Mouse (Mus musculus): ENCODE results near the gene Gm20388. TPM values are rescaled to one million over a fixed set of nuclear protein-coding genes. Genes with fewer than 3 reads are reported as not detected.

The Gm20388 gene
- polyA plus RNA-seq, 1 experiment from 2014 or later, result 5.5 TPM

DNA sequence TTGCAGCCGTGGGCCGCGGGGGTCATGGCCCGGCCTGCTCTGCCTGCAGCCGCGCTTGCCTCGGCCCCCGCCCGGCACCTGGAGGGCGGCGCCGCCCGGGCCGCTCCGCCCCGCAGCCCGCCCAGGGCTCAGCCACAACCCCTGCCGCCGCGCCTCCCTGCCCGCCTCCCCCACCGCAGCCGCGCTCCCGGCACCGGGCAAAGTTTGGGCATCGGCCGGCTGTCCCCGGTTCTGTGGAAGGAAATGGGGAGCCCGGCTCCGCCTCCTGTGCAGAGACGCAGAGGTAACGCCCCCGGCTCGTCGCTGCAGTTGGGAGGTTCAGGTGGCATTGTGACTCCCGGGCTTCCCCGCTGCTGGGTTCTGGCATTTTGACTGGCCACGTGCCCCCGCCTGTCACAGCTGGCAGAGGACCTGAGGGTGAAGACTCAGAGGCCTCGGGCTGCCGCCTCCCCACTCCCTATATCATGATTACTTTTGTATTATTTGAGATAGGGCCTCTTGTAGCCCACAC lies 723.7 kb downstream of the Gm20388 start:
- H3K9me3 ChIP-seq, result no peaks in the 10 kb centered on the region
- peak; percentile 36 for ATAC-seq (ENCODE audit: borderline replicate concordance, extremely low read depth, low FRiP score, low TSS enrichment)
- peaks cover 28% of the 10 kb centered on the region for H3K27me3 ChIP-seq
- peaks cover 21% of the 10 kb centered on the region for H3K4me1 ChIP-seq
- peak overlapping the region; percentile 59 for H3K4me3 ChIP-seq
- 1% methylated on average over 40 of the region's 42 CpGs for WGBS
- H3K9ac ChIP-seq, result peak overlapping the region; percentile 59
- no peak overlapping the region for H3K27ac ChIP-seq
- no peaks in the 10 kb centered on the region for H3K36me3 ChIP-seq
- H3K4me2 ChIP-seq, result peak overlapping the region; percentile 98

DNA sequence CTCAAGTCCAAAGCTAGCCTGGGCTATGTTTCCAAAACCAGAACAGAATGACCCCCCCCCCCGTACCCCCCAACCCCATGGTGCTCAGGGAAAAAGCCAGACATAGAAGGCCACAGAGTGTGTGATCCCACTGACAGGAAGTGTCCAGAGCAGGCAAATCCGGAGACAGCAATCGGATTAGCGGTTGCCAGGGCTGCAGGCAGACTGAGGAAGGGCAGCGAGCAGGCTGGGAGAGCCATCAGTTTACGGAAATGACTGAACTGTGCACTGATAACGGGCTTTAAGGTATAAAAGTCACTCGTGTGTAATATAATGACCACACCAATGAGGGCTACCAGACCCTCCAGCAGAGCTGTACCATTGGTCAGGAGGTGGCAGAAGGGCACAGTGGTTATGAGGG lies 730.6 kb downstream of the Gm20388 start:
- Histone ChIP-seq H3K4me2 (no peak overlapping the region), H3K36me3 (no peaks in the 10 kb centered on the region), H3K4me3 (no peak overlapping the region), H3K9me3 (no peaks in the 10 kb centered on the region), H3K9ac (no peak overlapping the region), H3K4me1 (0 out of 2 replicates have a peak, but pooled peaks cover 7% of the 10 kb centered on the region), H3K27me3 (no peaks in the 10 kb centered on the region), H3K27ac (no peak overlapping the region)
- 20% methylated on average over 8 of the region's 8 CpGs for WGBS
- ATAC-seq (ENCODE audit: borderline replicate concordance, extremely low read depth, low FRiP score, low TSS enrichment), result no peak

DNA sequence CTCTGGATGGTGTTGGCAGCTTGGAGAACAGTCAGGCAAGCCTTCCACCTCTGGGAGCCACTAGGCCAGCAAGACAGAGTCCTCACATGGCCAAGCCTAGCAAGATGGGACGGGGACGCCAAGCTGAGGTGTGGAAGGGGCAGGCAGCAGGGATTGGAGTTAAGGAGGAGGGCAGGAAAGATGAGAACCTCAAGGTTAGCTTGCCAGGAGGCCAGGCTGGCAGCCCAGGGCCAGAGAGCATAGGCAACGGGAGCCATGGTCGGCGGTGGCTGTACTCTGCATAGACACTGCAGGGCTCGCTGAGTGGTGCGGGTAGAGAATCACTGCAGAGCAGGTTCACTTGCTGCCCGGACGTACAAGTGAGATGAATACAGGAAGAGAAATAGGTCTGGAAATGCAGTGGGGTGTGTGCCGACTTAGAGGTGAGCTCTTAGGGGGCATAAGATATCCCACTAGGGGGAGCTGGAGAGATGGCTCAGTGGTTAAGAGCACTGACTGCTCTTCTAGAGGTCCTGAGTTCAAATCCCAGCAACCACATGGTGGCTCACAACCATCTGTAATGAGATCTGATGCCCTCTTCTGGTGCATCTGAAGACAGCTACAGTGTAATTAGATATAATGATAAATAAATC lies 731.5 kb downstream of the Gm20388 start:
- no peak overlapping the region for H3K4me3 ChIP-seq
- no peak overlapping the region for H3K27ac ChIP-seq
- no peaks in the 10 kb centered on the region for H3K36me3 ChIP-seq
- H3K4me1 ChIP-seq, result 0 out of 2 replicates have a peak, but pooled peaks cover 7% of the 10 kb centered on the region
- 75% methylated on average over 10 of the region's 10 CpGs for WGBS
- no peaks in the 10 kb centered on the region for H3K27me3 ChIP-seq
- H3K9ac ChIP-seq, result no peak overlapping the region
- H3K4me2 ChIP-seq, result no peak overlapping the region
- no peak for ATAC-seq (ENCODE audit: borderline replicate concordance, extremely low read depth, low FRiP score, low TSS enrichment)
- H3K9me3 ChIP-seq, result no peaks in the 10 kb centered on the region

DNA sequence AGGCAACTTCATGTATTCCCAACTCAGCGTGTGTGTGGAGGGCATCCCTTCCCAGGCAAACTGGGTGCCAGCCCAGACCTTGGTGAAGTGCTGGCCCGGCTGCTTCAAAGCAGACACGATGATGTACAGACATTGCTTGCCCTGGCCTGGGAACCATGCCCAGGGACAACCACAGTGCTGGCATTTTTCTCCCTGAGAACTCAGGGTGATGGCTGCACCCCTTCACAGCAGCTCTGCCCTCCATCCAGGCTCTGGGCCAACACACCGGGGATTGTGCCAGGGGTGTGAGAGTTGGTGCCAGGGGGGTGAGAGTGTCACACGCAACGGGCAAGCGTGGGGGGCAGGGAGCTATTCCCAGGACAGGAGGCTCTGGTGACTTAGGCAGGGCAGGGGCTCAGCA lies 734.0 kb downstream of the Gm20388 start:
- WGBS, result 49% methylated on average over 7 of the region's 7 CpGs
- no peak overlapping the region for H3K9ac ChIP-seq
- H3K4me3 ChIP-seq, result no peak overlapping the region
- ATAC-seq (ENCODE audit: borderline replicate concordance, extremely low read depth, low FRiP score, low TSS enrichment), result no peak
- H3K27ac ChIP-seq, result 0 out of 2 replicates have a peak overlapping the region, but pooled peaks have one; percentile 12
- no peaks in the 10 kb centered on the region for H3K36me3 ChIP-seq
- H3K4me1 ChIP-seq, result 0 out of 2 replicates have a peak, but pooled peaks cover 7% of the 10 kb centered on the region
- no peaks in the 10 kb centered on the region for H3K9me3 ChIP-seq
- no peak overlapping the region for H3K4me2 ChIP-seq
- no peaks in the 10 kb centered on the region for H3K27me3 ChIP-seq

DNA sequence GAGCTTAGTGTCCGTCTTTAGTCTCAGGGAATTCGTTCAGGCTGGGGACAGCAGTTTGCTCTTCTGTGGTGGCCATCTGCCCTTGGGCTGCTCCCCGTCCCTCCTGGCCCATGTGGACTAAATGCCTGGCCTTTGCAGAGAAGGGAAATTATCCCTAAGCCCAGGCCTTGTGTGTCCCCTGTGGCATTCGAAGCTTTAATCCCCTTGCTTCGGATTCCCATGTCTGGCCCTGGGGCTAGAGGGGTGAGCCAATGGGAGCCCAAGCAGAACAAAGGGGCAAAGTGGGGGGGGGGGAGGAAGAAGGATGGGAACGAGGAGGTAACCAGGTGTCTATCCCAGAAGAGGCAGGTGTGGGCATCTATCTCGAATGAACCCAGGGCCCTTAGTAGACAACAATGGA lies 736.9 kb downstream of the Gm20388 start, which contains the start of gene 1190005I06Rik:
Gene 1190005I06Rik (minus strand): TSS at position 101 of the 400 bp plus-strand sequence.
- Histone ChIP-seq H3K9ac (no peak within 1 kb of the TSS), H3K4me1 (0 out of 2 replicates have a peak, but pooled peaks cover 7% of the 10 kb centered on the region)
- WGBS, result 55% methylated on average over 7 of the region's 7 CpGs

DNA sequence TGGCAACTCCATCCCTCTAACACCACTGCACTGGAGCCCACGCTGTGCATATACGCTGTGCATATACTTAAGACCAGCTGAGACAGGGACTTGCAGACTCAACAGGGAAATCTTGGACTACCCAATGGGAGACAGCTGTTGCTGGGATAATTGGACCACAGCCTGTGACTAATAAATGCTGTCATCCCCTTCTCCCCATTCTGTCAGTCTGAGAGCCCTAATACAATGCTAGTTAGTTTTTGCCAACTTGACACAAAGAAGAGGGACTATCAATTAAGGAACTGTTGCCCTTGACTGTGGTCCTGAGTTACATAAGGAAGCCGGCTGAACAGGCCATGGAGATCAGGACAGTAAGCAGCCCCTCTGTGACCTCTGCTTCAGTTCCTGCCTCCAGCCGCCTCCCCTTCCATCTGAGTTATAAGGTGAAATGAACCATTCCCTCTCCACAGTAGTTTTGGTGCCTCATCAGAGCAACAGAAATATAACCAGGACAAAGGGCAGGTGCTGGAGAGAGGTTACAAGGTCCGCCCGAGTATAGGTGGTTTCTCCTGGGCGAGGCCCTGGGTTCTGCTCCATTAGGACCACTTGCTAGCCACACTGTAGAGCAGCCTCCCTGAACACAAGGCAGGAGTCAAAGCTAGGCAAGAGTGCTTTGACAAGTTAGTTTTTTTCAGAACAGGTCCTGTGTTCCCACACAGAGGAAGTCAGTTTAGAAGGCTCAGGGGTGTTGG lies 745.8 kb downstream of the Gm20388 start:
- Histone ChIP-seq H3K4me3 (no peak overlapping the region), H3K27ac (no peak overlapping the region), H3K9me3 (no peaks in the 10 kb centered on the region), H3K36me3 (peaks cover 51% of the 10 kb centered on the region), H3K9ac (no peak overlapping the region), H3K4me1 (no peaks in the 10 kb centered on the region), H3K4me2 (no peak overlapping the region), H3K27me3 (no peaks in the 10 kb centered on the region)
- ATAC-seq (ENCODE audit: borderline replicate concordance, extremely low read depth, low FRiP score, low TSS enrichment), result no peak
- WGBS, result 91% methylated on average over 7 of the region's 7 CpGs

More for the DNA sequence above, 736.9 kb downstream of the Gm20388 start, which contains the start of gene 1190005I06Rik:
- Histone ChIP-seq H3K36me3 (no peaks in the 10 kb centered on the region), H3K9me3 (no peaks in the 10 kb centered on the region), H3K4me3 (no peak within 1 kb of the TSS), H3K27ac (no peak within 1 kb of the TSS), H3K4me2 (no peak within 1 kb of the TSS), H3K27me3 (no peaks in the 10 kb centered on the region)
- no peak for ATAC-seq (ENCODE audit: borderline replicate concordance, extremely low read depth, low FRiP score, low TSS enrichment)

DNA sequence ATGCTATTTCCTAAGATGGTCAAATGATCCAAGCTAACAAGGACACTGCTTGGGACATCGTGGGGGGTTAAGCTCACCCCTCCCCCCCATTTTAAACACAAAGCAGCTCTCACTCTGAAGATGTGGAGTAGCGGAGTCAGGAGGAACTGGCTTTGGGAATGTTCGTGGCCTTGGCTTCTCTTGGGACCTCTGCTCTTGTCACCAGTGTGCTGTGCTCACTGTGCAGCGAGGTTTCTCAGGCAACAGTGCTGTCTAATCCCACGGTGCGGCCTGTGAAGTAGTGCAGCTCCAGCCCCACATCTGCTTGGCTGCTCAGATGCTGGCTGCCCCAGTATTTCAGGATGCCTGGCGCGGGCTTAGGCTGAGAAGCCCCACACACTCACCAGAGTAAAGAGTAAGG lies 746.8 kb downstream of the Gm20388 start:
- no peak overlapping the region for H3K4me2 ChIP-seq
- H3K36me3 ChIP-seq, result peaks cover 51% of the 10 kb centered on the region
- H3K4me3 ChIP-seq, result no peak overlapping the region
- H3K9ac ChIP-seq, result no peak overlapping the region
- no peaks in the 10 kb centered on the region for H3K4me1 ChIP-seq
- ATAC-seq (ENCODE audit: borderline replicate concordance, extremely low read depth, low FRiP score, low TSS enrichment), result no peak
- H3K9me3 ChIP-seq, result no peaks in the 10 kb centered on the region
- no peak overlapping the region for H3K27ac ChIP-seq
- H3K27me3 ChIP-seq, result no peaks in the 10 kb centered on the region
- 74% methylated on average over 8 of the region's 8 CpGs for WGBS

GRCm38 (mm10) chr8:120664566-120664965 lies 753.9 kb downstream of the Gm20388 start:
- Histone ChIP-seq H3K9ac (no peak overlapping the region), H3K36me3 (0 out of 2 replicates have a peak, but pooled peaks cover 3% of the 10 kb centered on the region), H3K4me1 (peaks cover 38% of the 10 kb centered on the region), H3K27me3 (no peaks in the 10 kb centered on the region), H3K4me2 (no peak overlapping the region), H3K9me3 (no peaks in the 10 kb centered on the region), H3K4me3 (no peak overlapping the region), H3K27ac (no peak overlapping the region)
- 76% methylated on average over 6 of the region's 6 CpGs for WGBS
- ATAC-seq (ENCODE audit: borderline replicate concordance, extremely low read depth, low FRiP score, low TSS enrichment), result no peak

- 63% methylated on average over 3 of the region's 3 CpGs for WGBS
Observed at GRCm38 (mm10) chr8:120665726-120666455, 755.2 kb downstream of the Gm20388 start.

DNA sequence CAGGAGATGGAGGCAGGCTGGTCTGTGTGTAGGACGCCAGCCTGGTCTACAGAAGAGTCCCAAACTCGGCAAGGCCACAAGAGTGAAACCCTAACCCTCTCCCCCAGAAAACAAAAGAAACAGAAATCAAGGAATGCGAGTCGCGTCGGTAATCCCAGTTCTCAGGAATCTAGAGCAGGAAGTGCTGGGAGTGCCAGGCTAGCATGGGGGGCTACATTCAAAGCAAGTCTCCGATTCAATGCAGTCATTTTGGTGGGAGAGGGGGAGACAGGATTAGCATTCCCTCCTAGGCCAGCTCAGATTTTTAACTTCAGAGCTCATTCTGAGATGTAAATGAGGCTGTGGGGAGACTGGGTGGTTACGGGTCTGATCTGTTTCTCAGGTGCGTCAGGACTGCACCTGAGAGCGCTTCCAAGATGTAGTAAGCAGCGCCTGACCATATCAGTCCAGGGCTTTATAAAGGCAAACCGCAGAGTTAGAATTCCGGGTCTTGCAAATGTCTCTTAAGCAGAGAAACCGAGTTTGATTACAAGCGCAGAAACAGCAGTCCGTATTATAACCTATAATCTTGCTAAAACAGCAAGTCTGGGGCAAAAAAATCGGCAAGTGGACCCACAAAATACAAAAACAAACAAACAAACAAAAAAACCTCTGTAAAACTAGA lies 756.3 kb downstream of the Gm20388 start:
- H3K4me1 ChIP-seq, result peaks cover 38% of the 10 kb centered on the region
- no peaks in the 10 kb centered on the region for H3K27me3 ChIP-seq
- H3K9me3 ChIP-seq, result no peaks in the 10 kb centered on the region
- H3K9ac ChIP-seq, result peak overlapping the region; percentile 88
- 3% methylated on average over 17 of the region's 17 CpGs for WGBS
- peak overlapping the region; percentile 81 for H3K4me3 ChIP-seq
- peak overlapping the region; percentile 30; the same call in 1 of the 2 replicates for H3K27ac ChIP-seq
- H3K4me2 ChIP-seq, result peak overlapping the region; percentile 82
- no peak for ATAC-seq (ENCODE audit: borderline replicate concordance, extremely low read depth, low FRiP score, low TSS enrichment)
- peaks cover 22% of the 10 kb centered on the region for H3K36me3 ChIP-seq

More at GRCm38 (mm10) chr8:120665726-120666455, 755.2 kb downstream of the Gm20388 start:
- Histone ChIP-seq H3K36me3 (peaks cover 15% of the 10 kb centered on the region), H3K27me3 (no peaks in the 10 kb centered on the region), H3K4me2 (peak overlapping the region; percentile 82), H3K27ac (no peak overlapping the region), H3K9me3 (no peaks in the 10 kb centered on the region), H3K4me3 (peak overlapping the region; percentile 81), H3K4me1 (peaks cover 38% of the 10 kb centered on the region), H3K9ac (peak overlapping the region; percentile 88)
- no peak for ATAC-seq (ENCODE audit: borderline replicate concordance, extremely low read depth, low FRiP score, low TSS enrichment)

Measured in lung, embryonic 15.5 days (tissue).